In genomic region chr5:114926753-114927152, GRCm38 (mm10) we compare ENCODE assay signal across 1 mouse cellular context.
TF ChIP-seq lines count a peak whose summit lies in the region.

No protein-coding gene starts in this region.

TF ChIP-seq in MEL, 35 proteins besides CTCF, POLR2A, EP300 and RAD21:
- TF ChIP-seq ELF1 (IDR thresholded peaks at IDR 0.05; ENCODE audit: low read depth, low read length): no peak
- peak; percentile 52; the same call in 1 of the 2 replicates for TF ChIP-seq SIN3A (IDR thresholded peaks at IDR 0.05; ENCODE audit: low read length)
- no peak for TF ChIP-seq ZKSCAN1 (IDR thresholded peaks at IDR 0.05; ENCODE audit: low read depth, low read length)
- no peak for TF ChIP-seq GABPA (IDR thresholded peaks at IDR 0.05; ENCODE audit: low read depth, low read length)
- TF ChIP-seq RCOR1 (IDR thresholded peaks at IDR 0.05; ENCODE audit: low read depth, low read length): peak; percentile 42; the same call in 1 of the 2 replicates
- TF ChIP-seq SMC3 (IDR thresholded peaks at IDR 0.05; ENCODE audit: low read depth, low read length): no peak
- no peak for TF ChIP-seq JUND (IDR thresholded peaks at IDR 0.05; ENCODE audit: low read depth, low read length)
- no peak for TF ChIP-seq POLR2AphosphoS5 (IDR thresholded peaks at IDR 0.05; ENCODE audit: borderline replicate concordance, low read depth, low read length)
- TF ChIP-seq USF1 (IDR thresholded peaks at IDR 0.05; ENCODE audit: low read depth, low read length): no peak
- TF ChIP-seq NELFE (IDR thresholded peaks at IDR 0.05; ENCODE audit: low read depth, low read length): peak; percentile 48; the same call in 1 of the 2 replicates
- peak; percentile 50; the same call in 1 of the 2 replicates for TF ChIP-seq ETS1 (IDR thresholded peaks at IDR 0.05; ENCODE audit: low read depth, low read length)
- TF ChIP-seq GATA1 (IDR thresholded peaks at IDR 0.05; ENCODE audit: low read depth, low read length): peak; percentile 41; the same call in 1 of the 2 replicates
- 0 out of 2 replicates have a peak, but pooled peaks have one; percentile 6 for TF ChIP-seq TCF12 (IDR thresholded peaks at IDR 0.05; ENCODE audit: low read depth, low read length)
- no peak for TF ChIP-seq TAL1 (IDR thresholded peaks at IDR 0.05; ENCODE audit: low read length)
- TF ChIP-seq TBP (IDR thresholded peaks at IDR 0.05; ENCODE audit: low read depth, low read length): peak; percentile 66; the same call in 1 of the 2 replicates
- peak; percentile 16; the same call in 1 of the 2 replicates for TF ChIP-seq MAZ (IDR thresholded peaks at IDR 0.05; ENCODE audit: low read depth, low read length)
- no peak for TF ChIP-seq ZMIZ1 (IDR thresholded peaks at IDR 0.05; ENCODE audit: low read depth, low read length)
- TF ChIP-seq MXI1 (IDR thresholded peaks at IDR 0.05; ENCODE audit: low read depth, low read length): peak; percentile 44; the same call in 1 of the 2 replicates
- no peak; the same call in 1 of the 2 replicates for TF ChIP-seq BHLHE40 (IDR thresholded peaks at IDR 0.05; ENCODE audit: borderline replicate concordance, low read depth, low read length)
- no peak for TF ChIP-seq MYB (IDR thresholded peaks at IDR 0.05; ENCODE audit: low read depth, low read length)
- no peak for TF ChIP-seq CHD1 (IDR thresholded peaks at IDR 0.05; ENCODE audit: low read depth, low read length)
- TF ChIP-seq MAX (IDR thresholded peaks at IDR 0.05; ENCODE audit: low read length): peak; percentile 48
- no peak for TF ChIP-seq MAFK (IDR thresholded peaks at IDR 0.05; ENCODE audit: borderline replicate concordance, low read depth, low read length)
- 0 out of 2 replicates have a peak, but pooled peaks have one; percentile 47 for TF ChIP-seq MYC (IDR thresholded peaks at IDR 0.05; ENCODE audit: low read depth, low read length)
